Mouse (Mus musculus) forebrain, embryonic 11.5 days (tissue): ENCODE measurements around the gene Hinfp. TPM values are rescaled to one million over a fixed set of nuclear protein-coding genes. Genes with fewer than 3 reads are reported as not detected.
"Not testable (repeated sequence)": the region's sequence is repeated elsewhere in the genome, so short reads cannot be mapped to it uniquely, and the experiment has no call there.

ENCODE experiments used
- ATAC-seq: fragments of 200-750 bp; cut with Nextera tagmentation; replicated peaks from 2 replicates; pipeline ENCODE4 v1.8.0; 2017; ENCODE audit warnings: moderate TSS enrichment; ENCODE audit not compliant: low FRiP score
- DNase-seq: peaks from one replicate; pipeline ENCODE4 v3.0.0-alpha.2; 2017; ENCODE audit warnings: low spot score
- H3K27ac ChIP-seq: fragments of 300-500 bp; sonication (generic); 2 replicates; pipeline ENCODE4 v1.5.1; 2014; ENCODE audit warnings: low read depth, low read length
- H3K27me3 ChIP-seq: fragments of 300-500 bp; sonication (generic); 2 replicates; pipeline ENCODE4 v1.6.1; 2014; ENCODE audit warnings: mild to moderate bottlenecking, low read length, mixed read lengths; ENCODE audit not compliant: control insufficient read depth, insufficient read depth
- H3K36me3 ChIP-seq: fragments of 300-500 bp; sonication (generic); 2 replicates; pipeline ENCODE4 v1.6.1; 2014; ENCODE audit warnings: mild to moderate bottlenecking, low read length, moderate library complexity, mixed read lengths; ENCODE audit not compliant: control insufficient read depth, insufficient read depth
- H3K4me1 ChIP-seq: fragments of 300-500 bp; sonication (generic); replicated peaks from 2 replicates; pipeline ENCODE4 v1.6.1; 2014; ENCODE audit warnings: low read length, mixed read lengths; ENCODE audit not compliant: control insufficient read depth, insufficient read depth
- H3K4me2 ChIP-seq: fragments of 300-500 bp; sonication (generic); 2 replicates; pipeline ENCODE4 v1.6.1; 2014; ENCODE audit warnings: low read depth, mild to moderate bottlenecking, low read length, moderate library complexity, mixed read lengths; ENCODE audit not compliant: severe bottlenecking
- H3K4me3 ChIP-seq: fragments of 300-500 bp; sonication (generic); 2 replicates; pipeline ENCODE4 v1.5.1; 2014; ENCODE audit warnings: low read depth, low read length
- H3K9ac ChIP-seq: fragments of 300-500 bp; sonication (generic); 2 replicates; pipeline ENCODE4 v1.6.1; 2014; ENCODE audit warnings: low read length
- H3K9me3 ChIP-seq: fragments of 300-500 bp; sonication (generic); 2 replicates; pipeline ENCODE4 v1.6.1; 2016; ENCODE audit warnings: low read length, mixed read lengths; ENCODE audit not compliant: control insufficient read depth
- WGBS: fragments of 180-500 bp; shearing (Covaris S2); extraction: QIAGEN DNeasy Blood & Tissue Kit; methylation state at CpG from one replicate; pipeline ENCODE4 v1.1.7; 2014; 5-methylcytosine and 5-hydroxymethylcytosine counted together
- polyA plus RNA-seq: library from polyadenylated mRNA; unstranded; fragments of >200 nt; fragmentation: Nextera tagmentation; extraction: Ambion mirVana; gene quantifications from 2 replicates; pipeline ENCODE4 v1.2.1, GENCODE M21; 2014

Hinfp gene
- polyA plus RNA-seq, 1 experiment from 2014 or later = 25.8 TPM

DNA sequence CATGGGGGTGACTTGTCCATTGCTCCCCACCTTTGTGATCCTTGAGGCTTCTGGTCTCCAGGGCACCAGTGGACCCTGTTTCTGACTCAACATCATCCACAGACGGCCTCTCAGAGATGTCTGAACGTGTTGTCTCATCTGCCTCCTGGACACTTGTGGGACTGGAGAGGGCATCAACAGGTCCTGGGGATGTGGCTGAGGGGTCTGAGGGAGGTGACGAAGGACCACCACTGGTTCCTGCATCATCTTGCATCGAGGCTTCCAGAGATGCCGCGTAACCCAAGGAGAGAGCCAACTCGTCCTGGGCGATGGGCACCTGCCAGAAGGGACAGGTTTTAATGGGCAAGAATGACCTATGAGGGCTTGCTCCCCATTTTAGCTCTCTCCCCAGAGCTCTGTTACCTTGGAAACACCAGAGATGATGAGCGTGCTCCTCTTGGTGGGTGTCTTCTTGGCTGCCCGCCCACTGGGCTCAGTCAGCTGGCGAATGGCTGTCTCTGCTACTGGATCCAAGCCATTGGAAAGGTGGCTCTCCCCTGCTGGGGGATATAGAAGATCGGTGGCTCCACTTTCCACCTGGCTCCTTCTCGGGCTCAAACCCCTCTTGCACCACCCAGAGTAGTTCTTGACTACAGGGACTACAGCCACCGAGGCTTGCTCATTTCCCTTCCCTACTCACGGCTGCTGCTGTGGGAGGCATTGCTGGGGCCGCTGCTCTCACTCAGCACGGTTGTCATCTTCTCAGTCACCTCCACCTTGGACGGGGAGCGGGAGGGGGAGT lies 8.2 kb upstream of the Hinfp start:
- no peak overlapping the region for H3K9ac ChIP-seq
- H3K36me3 ChIP-seq = peaks cover 7% of the 10 kb centered on the region; the same call in 1 of the 2 replicates
- H3K4me1 ChIP-seq = peaks cover 19% of the 10 kb centered on the region; the same call in 1 of the 2 replicates
- H3K4me2 ChIP-seq = no peak overlapping the region
- DNase-seq = no peak
- no peak overlapping the region for H3K4me3 ChIP-seq
- H3K27me3 ChIP-seq = no peaks in the 10 kb centered on the region
- WGBS = 78% methylated on average over 19 of the region's 19 CpGs
- no peak overlapping the region for H3K27ac ChIP-seq
- ATAC-seq = no peak
- H3K9me3 ChIP-seq = no peaks in the 10 kb centered on the region

DNA sequence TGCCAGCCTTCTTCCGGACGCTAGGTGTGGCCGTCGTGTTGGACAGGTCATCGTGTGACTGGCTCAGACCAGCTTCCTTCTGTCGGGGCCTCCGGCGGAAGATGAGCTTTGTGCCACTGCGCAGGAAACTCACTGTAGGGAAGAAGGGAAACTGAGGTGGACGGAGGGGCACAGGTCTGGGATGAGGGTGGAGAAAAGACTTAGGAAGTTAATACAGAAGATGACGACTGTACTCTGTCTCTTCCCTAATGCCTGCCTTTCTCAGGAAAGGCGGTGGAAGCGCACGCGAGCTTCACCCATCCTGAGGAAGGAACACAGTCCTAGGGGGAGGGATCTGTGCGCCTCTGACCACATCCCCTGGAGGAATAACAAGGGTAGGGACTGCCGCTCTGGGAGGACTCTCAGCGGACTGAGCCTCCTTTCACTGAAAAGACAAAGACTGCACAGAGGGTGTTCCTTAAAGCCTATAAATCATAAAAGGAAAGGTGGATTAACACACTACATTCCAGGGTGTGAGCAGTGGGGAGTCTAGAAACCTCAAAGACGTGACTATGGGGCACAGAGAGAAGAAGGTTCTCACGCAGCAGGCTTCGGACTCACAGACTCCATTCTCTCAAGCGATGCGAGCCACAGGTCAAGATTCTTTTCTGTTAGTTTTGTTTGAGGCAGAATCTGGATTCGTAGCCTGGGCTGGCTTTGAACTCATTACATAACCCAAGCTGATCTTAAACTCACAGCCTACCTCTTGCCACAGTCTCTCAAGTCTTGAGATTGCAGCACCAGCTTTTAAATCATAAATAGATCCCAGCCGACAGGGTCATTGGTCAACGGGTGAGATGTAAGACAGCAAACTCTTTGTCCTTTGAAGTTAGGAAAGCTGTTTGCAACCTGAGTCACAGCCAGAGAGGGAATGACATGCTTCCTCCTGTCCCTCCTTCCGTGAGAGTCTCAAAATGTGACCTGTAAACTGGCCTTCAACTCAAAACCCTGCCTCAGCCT lies 6.0 kb upstream of the Hinfp start:
- peaks cover 12% of the 10 kb centered on the region; the same call in 1 of the 2 replicates for H3K4me1 ChIP-seq
- H3K27me3 ChIP-seq = no peaks in the 10 kb centered on the region
- peaks cover 7% of the 10 kb centered on the region; the same call in 1 of the 2 replicates for H3K36me3 ChIP-seq
- ATAC-seq (peak; percentile 64; the same call in 1 of the 2 replicates), DNase-seq (peak; percentile 68)
- WGBS = 2% methylated on average over 27 of the region's 27 CpGs
- H3K9me3 ChIP-seq = no peaks in the 10 kb centered on the region
- no peak overlapping the region for H3K4me3 ChIP-seq
- peak overlapping the region; percentile 32; the same call in 1 of the 2 replicates for H3K9ac ChIP-seq
- H3K4me2 ChIP-seq = peak overlapping the region; percentile 26; the same call in 1 of the 2 replicates
- H3K27ac ChIP-seq = peak overlapping the region; percentile 1; the same call in 1 of the 2 replicates

DNA sequence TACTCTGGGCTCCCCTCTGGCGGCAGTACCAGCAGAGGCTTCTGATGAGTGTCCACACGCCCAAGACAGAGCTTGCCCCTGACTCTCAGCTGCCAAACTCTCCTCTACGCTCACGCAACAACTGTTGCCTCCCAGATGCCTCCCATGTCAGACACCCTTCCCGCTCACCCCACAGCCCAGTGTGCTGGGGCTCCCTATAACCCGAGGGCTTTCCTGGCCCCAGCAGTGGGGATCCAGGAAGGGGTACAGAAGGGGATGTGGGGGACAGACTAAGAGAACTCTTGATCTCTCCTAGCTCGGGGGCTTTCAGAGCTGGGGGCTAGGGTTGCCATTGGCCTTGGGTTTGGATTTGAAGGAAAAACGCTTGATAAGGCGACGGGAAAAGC lies 5.3 kb upstream of the Hinfp start:
- H3K4me1 ChIP-seq = peaks cover 12% of the 10 kb centered on the region; the same call in 1 of the 2 replicates
- peaks cover 5% of the 10 kb centered on the region; the same call in 1 of the 2 replicates for H3K36me3 ChIP-seq
- peak overlapping the region; percentile 26; the same call in 1 of the 2 replicates for H3K4me2 ChIP-seq
- WGBS = 20% methylated on average over 10 of the region's 10 CpGs
- no peak for ATAC-seq
- H3K9ac ChIP-seq = peak overlapping the region; percentile 32; the same call in 1 of the 2 replicates
- no peaks in the 10 kb centered on the region for H3K27me3 ChIP-seq
- DNase-seq = no peak
- H3K27ac ChIP-seq = no peak overlapping the region
- no peaks in the 10 kb centered on the region for H3K9me3 ChIP-seq
- no peak overlapping the region for H3K4me3 ChIP-seq

DNA sequence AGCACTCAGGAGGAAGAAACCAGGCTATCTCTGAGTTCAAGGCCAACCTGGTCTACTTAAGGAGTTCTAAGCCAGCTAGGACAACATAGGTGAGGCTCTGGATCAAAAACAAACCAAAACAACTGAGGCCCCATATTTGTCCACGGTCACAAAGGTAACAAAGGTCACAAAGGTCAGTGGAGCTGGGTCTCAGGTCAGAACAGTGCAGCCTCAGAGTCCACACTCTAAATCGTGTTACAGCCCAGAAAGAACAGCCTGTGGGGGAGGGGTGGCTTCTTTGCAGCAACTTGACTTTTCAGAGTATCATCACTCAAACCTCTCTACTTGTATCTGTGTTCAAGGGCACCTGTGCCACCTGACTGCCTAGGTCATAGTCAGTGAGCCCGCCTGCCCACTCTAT lies 4.3 kb upstream of the Hinfp start:
- Histone ChIP-seq H3K4me2 (no peak overlapping the region), H3K27me3 (no peaks in the 10 kb centered on the region), H3K4me1 (peaks cover 15% of the 10 kb centered on the region; the same call in 1 of the 2 replicates), H3K4me3 (no peak overlapping the region), H3K9ac (no peak overlapping the region), H3K9me3 (no peaks in the 10 kb centered on the region), H3K36me3 (peaks cover 3% of the 10 kb centered on the region; the same call in 1 of the 2 replicates), H3K27ac (no peak overlapping the region)
- no peak for DNase-seq
- ATAC-seq = no peak
- WGBS = 65% methylated on average over 3 of the region's 3 CpGs

DNA sequence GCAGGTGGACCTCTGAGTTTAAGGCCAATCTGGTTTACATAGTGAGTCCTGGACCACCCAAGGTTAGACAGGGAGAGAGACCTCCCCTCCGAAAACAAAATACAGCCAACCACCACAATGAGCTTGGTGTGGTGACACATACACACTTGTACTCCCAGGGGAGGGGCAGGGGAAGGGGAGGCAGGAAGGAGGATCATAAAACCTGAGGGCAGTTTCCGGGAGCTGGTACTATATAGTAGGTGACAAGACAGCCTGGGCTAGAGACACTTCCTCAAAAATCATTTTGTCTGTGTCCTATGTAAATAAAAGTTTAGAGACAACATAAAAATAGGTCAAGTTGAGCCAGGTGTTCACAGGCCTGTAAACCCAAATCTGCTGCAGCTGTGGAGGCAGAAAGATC lies 1.8 kb upstream of the Hinfp start:
- DNase-seq (no peak), ATAC-seq (no peak)

DNA sequence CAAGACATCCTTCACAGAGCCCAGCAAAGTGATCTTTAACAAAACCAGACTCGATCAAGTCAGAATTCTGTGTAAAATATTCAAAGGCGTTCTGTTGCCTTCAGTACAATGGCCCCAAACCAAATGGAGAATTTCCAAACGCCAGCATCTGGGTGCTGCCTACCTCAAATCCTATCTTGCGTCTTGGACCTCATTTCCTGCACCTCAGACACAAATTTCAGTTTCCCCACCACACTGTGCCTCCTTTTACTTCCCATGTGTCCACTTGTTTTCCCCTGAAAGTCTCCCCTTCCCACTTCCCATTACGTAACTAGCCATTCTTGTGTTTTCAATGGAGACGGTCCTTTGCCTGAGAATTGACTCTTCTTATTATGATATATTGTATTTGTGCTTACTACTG lies 1.1 kb upstream of the Hinfp start:
- Histone ChIP-seq H3K4me2 (no peak overlapping the region), H3K27me3 (no peaks in the 10 kb centered on the region), H3K4me3 (no peak overlapping the region), H3K36me3 (peaks cover 3% of the 10 kb centered on the region; the same call in 1 of the 2 replicates), H3K9me3 (no peaks in the 10 kb centered on the region), H3K4me1 (peaks cover 16% of the 10 kb centered on the region; the same call in 1 of the 2 replicates), H3K9ac (no peak overlapping the region), H3K27ac (no peak overlapping the region)
- ATAC-seq = no peak
- no peak for DNase-seq
- WGBS = 87% methylated on average over 6 of the region's 6 CpGs

More for the DNA sequence above, 1.8 kb upstream of the Hinfp start:
- H3K27ac ChIP-seq = no peak overlapping the region
- 93% methylated on average over 2 of the region's 2 CpGs for WGBS
- no peaks in the 10 kb centered on the region for H3K27me3 ChIP-seq
- H3K4me2 ChIP-seq = no peak overlapping the region
- H3K9me3 ChIP-seq = no peaks in the 10 kb centered on the region
- H3K36me3 ChIP-seq = peaks cover 2% of the 10 kb centered on the region; the same call in 1 of the 2 replicates
- H3K9ac ChIP-seq = no peak overlapping the region
- peaks cover 21% of the 10 kb centered on the region; the same call in 1 of the 2 replicates for H3K4me1 ChIP-seq
- H3K4me3 ChIP-seq = no peak overlapping the region

DNA sequence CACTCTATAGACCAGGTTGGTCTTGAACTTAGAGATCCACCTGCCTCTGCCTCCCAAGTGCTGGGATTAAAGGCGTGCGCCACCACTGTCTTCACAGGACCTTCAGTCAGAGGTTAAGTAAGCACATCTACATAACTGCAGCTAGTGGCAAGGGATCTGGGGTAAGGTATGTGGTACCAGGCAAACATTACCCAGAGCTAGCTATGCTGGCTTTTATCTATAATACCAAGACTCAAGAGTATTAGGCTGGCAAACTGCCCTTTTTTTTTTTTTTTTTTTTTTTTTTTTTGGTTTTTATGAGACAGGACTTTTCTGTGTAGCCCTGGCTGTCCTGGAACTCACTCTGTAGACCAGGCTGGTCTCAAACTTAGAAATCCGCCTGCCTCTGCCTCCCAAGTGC lies 5.5 kb downstream of the Hinfp start:
- H3K4me2 ChIP-seq, ATAC-seq, H3K4me3 ChIP-seq, H3K4me1 ChIP-seq, H3K27ac ChIP-seq, H3K9ac ChIP-seq, DNase-seq, H3K9me3 ChIP-seq, H3K27me3 ChIP-seq: not testable (repeated sequence)
- peaks cover 11% of the 10 kb centered on the region; the same call in 1 of the 2 replicates for H3K36me3 ChIP-seq
- 90% methylated on average over 3 of the region's 3 CpGs for WGBS

DNA sequence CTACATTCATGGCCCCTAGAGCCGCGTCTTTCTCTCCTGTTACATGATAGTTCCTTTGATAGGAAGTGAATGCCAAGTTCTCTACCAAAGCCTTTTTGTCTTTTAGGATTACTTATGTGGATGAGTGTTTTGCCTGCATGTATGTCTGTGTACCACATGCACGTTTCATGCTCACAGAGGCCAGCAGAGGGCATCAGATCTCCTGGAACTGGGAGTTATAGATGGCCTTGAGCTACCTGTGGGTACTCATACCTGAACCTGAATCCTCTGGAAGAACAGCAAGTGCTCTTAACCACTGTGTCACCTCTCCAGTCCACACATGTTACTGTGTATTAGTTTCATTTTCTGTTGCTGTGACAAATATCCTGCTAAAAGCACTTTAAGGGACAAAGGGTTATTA lies 13.0 kb downstream of the Hinfp start:
- Histone ChIP-seq H3K36me3 (no peaks in the 10 kb centered on the region; the same call in 1 of the 2 replicates), H3K9me3 (no peaks in the 10 kb centered on the region; the same call in 1 of the 2 replicates), H3K9ac (no peak overlapping the region), H3K4me2 (no peak overlapping the region), H3K4me1 (peaks cover 7% of the 10 kb centered on the region; the same call in 1 of the 2 replicates), H3K27me3 (no peaks in the 10 kb centered on the region), H3K4me3 (no peak overlapping the region), H3K27ac (no peak overlapping the region)
- no peak for DNase-seq
- ATAC-seq = no peak
- WGBS = 72% methylated on average over 3 of the region's 3 CpGs
